Mouse (Mus musculus) hematopoietic stem cell, adult 5-6 weeks (primary cell): ENCODE data around the gene Cilp2. TPM values are rescaled to one million over a fixed set of nuclear protein-coding genes. Genes with fewer than 3 reads are reported as not detected.
A peak's percentile ranks its signal among the peaks of the same experiment; 100 is the strongest.

Source experiments
- ATAC-seq, 2 experiments: fragments of 125-278 bp in 1 of 2; replicated peaks in 1 of 2; 2 replicates each; pipeline ENCODE4 v1.8.0; 2016 to 2017; ENCODE audit warnings: inconsistent platforms in 2 of 2, mild to moderate bottlenecking in 2 of 2, moderate number of reproducible peaks in 2 of 2, low read depth in 1 of 2, moderate TSS enrichment in 1 of 2; ENCODE audit not compliant: low FRiP score in 2 of 2, poor library complexity in 2 of 2, severe bottlenecking in 2 of 2, insufficient read depth in 1 of 2, low TSS enrichment in 1 of 2
- total RNA-seq: library from RNA; stranded (forward); fragments of 172-1452, 232-1000 nt; gene quantifications from 2 replicates; pipeline ENCODE4 v1.2.3, GENCODE M21; 2017

Cilp2 gene
- total RNA-seq, 1 experiment from 2014 or later: not detected

GRCm38 (mm10) chr8:69853869-69854268 is 33.6 kb downstream of the Cilp2 start:
- no peak for ATAC-seq

- 0 out of 4 replicates have a peak, but pooled peaks of 1 of the 2 experiments have one; percentile 39 for ATAC-seq
These were observed 36.5 kb downstream of the Cilp2 start for GRCm38 (mm10) chr8:69850926-69851506.

DNA sequence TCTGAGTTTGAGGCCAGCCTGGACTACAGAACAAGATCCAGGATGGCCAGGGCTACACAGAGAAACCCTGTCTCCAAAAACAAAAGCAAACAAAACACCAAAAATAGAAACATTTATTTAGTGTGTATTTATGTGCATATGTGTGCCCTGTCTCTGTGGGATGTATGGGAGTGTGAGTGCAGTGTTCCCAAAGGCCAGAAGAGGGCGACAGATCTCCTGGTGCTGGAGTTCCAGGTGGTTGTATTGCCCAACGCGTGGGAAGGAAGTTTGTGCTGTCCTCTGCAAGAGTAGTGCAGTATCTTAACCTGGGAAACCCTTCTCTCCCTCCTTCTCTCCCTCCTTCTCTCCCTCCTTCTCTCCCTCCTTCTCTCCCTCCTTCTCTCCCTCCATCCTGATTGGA is 37.6 kb downstream of the Cilp2 start:
- peak in 1 of 2 experiments; percentile 58; a peak in 1 of 4 replicates for ATAC-seq

GRCm38 (mm10) chr8:69848951-69849350 is 38.5 kb downstream of the Cilp2 start:
- no peak for ATAC-seq

DNA sequence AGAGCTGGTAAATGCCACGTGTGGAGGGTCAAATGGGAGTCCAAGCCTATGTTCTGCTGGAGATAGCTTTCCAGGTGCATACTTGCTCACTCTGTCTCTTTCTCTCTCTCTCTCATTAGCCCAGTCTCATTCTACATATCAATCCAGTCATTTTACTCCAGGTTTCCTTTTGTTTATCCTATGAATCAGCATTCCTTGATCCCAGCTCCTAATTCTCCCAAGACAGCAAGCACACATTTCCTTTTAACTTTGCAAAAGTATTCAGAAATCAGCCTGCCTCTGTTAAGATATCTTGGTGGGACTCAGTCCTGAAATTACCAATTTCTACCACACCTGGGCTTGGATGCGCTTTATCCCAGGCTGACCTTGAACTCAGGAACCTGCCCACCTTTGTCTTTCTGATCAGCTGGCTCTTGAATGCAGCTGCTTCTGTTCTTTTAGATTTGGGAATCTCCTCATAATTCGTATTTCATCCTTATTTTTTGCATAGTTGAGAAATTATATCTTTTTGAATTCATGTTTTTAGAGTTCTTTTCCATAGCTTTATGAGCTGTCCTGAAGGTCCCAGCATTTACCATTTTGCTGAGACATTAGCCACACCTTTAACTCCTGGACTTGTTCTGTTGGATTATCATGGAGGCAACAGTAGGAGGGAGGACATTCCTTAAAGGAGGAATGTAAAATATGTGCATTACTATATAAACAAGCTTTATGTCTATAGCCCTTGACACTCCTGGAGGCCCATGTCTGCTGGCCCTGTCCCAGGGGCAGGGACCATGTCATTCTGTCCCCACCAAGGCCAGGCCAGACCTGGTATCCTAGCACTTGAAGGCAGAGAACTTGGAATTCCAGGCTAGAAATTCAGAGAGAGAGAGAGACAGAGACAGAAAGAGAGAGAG is 40.1 kb downstream of the Cilp2 start:
- no peak for ATAC-seq

GRCm38 (mm10) chr8:69837057-69837682 is 50.3 kb downstream of the Cilp2 start:
- ATAC-seq: no peak

GRCm38 (mm10) chr8:69832298-69832853 is 55.1 kb downstream of the Cilp2 start, which contains the start of gene Pbx4:
TSS of gene Pbx4 (plus strand) at chr8:69832491.
- peak; percentile 95 to 96 for ATAC-seq

Other genes with a start within 250 kb of the Cilp2 start
- gene Zfp964, start 233.2 kb downstream of the Cilp2 start, total RNA-seq: 1.2 and 4.8 TPM in 2 replicates
- gene Zfp869, start 177.0 kb downstream of the Cilp2 start, total RNA-seq: 42.3 and 47.0 TPM in 2 replicates
- 4.8 and 9.7 TPM in 2 replicates for gene Zfp963, start 137.7 kb downstream of the Cilp2 start, total RNA-seq
- not detected in 2 replicates for gene Gm20422, start 112.8 kb downstream of the Cilp2 start, total RNA-seq
- 13.7 and 19.4 TPM in 2 replicates for gene Atp13a1, start 96.5 kb downstream of the Cilp2 start, total RNA-seq
- gene Zfp866, start 96.5 kb downstream of the Cilp2 start, total RNA-seq: 24.5 and 31.2 TPM in 2 replicates
- 29.2 and 32.8 TPM in 2 replicates for gene Gmip, start 79.0 kb downstream of the Cilp2 start, total RNA-seq
- 2.0 and 2.6 TPM in 2 replicates for gene Lpar2, start 65.3 kb downstream of the Cilp2 start, total RNA-seq
- gene Pbx4, start 55.2 kb downstream of the Cilp2 start, total RNA-seq: 25.7 and 31.1 TPM in 2 replicates
- 2.2 TPM in 1 of 2 replicates, not detected in the other for gene Tssk6, start 14.5 kb upstream of the Cilp2 start, total RNA-seq
- 90.0 and 103 TPM in 2 replicates for gene Ndufa13, start 14.9 kb upstream of the Cilp2 start, total RNA-seq
- not detected in 2 replicates for gene Yjefn3, start 15.0 kb upstream of the Cilp2 start, total RNA-seq
- 37.5 and 63.5 TPM in 2 replicates for gene Gatad2a, start 108.7 kb upstream of the Cilp2 start, total RNA-seq
- gene Mau2, start 155.0 kb upstream of the Cilp2 start, total RNA-seq: 35.5 and 45.4 TPM in 2 replicates
- gene Sugp1, start 155.1 kb upstream of the Cilp2 start, total RNA-seq: 28.4 and 37.7 TPM in 2 replicates
- gene Tm6sf2, start 185.2 kb upstream of the Cilp2 start, total RNA-seq: 0.63 TPM in 1 of 2 replicates, not detected in the other
- gene Hapln4, start 195.8 kb upstream of the Cilp2 start, total RNA-seq: 0.31 TPM in 1 of 2 replicates, not detected in the other
- not detected in 2 replicates for gene Ncan, start 233.2 kb upstream of the Cilp2 start, total RNA-seq
- 11.4 and 13.9 TPM in 2 replicates for gene Nr2c2ap, start 243.6 kb upstream of the Cilp2 start, total RNA-seq